Mouse (Mus musculus) G1E-ER4 (cell line): ENCODE results near the gene Klhl5. TPM values are rescaled to one million over a fixed set of nuclear protein-coding genes. Genes with fewer than 3 reads are reported as not detected.

Experiments used
- GATA1 ChIP-seq: IDR thresholded peaks from one replicate; pipeline ENCODE4 v1.8.0; 2012; ENCODE audit warnings: low read length, inconsistent platforms
- polyA plus RNA-seq: library from polyadenylated mRNA; stranded (reverse); fragments of >175 nt; gene quantifications from 2 replicates; pipeline ENCODE4 v1.2.3, GENCODE M21; 2012

Gene Klhl5
- polyA plus RNA-seq, 1 experiment, result not detected

DNA sequence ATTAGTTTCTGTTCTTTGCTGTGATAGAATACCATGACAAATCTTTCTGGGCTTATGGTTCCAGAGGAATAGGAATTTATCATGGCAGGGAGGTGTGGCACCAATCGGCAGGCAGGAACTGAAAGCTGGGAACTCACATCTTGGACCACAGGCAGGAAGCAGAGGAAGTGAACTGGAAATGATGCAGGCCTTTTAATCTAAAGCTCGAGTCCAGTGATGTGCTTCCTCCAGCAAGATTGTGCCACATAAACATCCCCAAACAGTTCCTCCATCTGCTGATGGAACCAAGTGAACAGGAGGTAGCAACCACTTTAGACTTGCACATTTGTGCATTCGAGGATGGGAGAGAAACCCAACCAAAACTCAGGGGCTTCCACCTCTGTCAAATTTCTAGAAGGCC is 12.6 kb downstream of the Klhl5 start:
- TF ChIP-seq GATA1, result no peak

- no peak for TF ChIP-seq GATA1
Measured at GRCm38 (mm10) chr5:65122616-65123015, 15.3 kb downstream of the Klhl5 start.

GRCm38 (mm10) chr5:65126137-65126536 is 18.8 kb downstream of the Klhl5 start:
- no peak for TF ChIP-seq GATA1

- TF ChIP-seq GATA1, result no peak
Measured at GRCm38 (mm10) chr5:65128481-65128880, 21.1 kb downstream of the Klhl5 start.

GRCm38 (mm10) chr5:65130528-65131210 is 23.3 kb downstream of the Klhl5 start:
- TF ChIP-seq GATA1, result no peak

DNA sequence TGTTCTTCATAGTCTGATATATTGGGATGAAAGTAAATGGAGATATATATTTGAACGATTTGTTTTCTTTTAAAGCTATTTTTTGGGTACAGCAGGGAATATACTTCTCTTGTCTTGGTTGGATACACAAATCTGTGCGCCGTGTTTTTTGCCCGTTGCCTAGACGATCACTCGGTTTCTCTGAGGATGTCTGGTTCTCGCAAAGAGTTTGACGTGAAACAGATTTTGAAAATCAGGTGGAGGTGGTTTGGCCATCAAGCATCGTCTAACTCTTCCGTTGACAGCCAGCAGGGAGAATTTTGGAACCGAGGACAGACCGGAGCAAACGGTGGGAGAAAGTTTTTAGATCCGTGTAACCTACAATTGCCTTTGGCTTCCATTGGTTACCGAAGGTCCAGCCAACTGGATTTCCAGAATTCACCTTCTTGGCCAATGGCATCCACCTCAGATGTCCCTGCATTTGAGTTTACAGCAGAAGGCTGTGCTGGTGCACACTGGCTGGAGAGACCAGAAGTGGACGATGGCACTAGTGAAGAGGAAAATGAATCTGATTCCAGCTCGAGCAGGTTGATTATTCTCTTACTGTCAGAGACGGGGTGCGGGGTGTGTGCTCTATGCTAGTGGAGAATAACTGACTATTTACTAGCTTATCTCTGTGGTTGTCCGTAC is 24.0 kb downstream of the Klhl5 start:
- TF ChIP-seq GATA1, result no peak

DNA sequence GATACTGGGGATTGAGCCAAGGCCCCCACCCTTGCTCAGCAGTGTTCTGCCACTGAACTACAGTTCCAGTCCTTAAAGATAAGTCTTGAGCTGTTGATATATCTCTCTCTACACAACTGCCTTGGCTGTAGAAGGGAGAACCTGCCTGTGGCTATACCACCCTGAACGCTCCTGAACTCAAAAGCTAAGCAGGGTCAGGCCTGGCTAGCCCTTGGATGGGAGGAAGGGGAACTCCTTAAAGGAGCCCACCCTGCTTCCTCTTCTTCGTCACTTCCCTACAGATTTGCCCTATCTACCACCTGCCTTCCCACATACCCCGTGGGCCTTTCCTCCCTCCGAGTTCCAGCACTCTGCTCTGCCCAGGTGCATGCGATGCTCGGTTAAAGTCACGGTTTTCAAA is 28.8 kb downstream of the Klhl5 start:
- TF ChIP-seq GATA1, result no peak

DNA sequence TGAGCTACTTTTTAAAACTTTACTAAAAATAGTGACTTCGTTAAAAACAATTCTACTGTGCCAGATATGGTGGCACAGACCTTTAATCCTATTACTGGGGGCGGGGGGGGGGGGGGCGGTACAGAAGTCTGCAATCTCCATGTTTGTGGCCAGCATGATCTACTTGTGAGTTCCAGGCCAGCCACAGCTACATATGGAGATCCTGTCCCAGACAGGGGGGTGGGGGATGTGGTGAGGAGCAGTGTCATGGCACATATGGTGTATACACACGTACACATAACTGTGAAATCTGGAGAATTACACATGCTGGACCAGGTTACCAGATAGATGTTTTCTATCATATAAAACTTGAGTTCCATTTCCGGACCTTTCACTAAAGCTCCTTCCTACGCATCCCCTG is 29.7 kb downstream of the Klhl5 start:
- no peak for TF ChIP-seq GATA1

GRCm38 (mm10) chr5:65141242-65141641 is 33.9 kb downstream of the Klhl5 start:
- no peak for TF ChIP-seq GATA1

DNA sequence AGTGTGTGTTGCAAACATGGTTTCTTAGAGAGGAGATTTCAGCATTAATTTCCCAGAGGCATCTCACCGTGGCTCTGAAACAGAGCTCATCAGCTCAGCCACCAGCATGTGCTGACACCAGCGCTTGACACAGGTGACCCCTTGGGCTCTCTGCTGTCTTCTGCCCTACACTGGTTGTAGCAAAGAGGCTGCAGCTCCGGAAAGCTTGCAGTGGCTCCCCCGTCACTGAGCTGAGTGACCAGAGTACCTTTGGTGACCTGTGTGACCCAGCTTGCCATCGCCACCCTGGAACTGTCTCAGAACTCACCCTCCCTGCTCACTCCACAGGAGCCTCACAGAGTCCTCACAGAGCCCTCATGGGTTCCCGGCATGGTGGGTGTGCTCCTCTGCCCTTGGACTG is 34.9 kb downstream of the Klhl5 start:
- TF ChIP-seq GATA1, result no peak

DNA sequence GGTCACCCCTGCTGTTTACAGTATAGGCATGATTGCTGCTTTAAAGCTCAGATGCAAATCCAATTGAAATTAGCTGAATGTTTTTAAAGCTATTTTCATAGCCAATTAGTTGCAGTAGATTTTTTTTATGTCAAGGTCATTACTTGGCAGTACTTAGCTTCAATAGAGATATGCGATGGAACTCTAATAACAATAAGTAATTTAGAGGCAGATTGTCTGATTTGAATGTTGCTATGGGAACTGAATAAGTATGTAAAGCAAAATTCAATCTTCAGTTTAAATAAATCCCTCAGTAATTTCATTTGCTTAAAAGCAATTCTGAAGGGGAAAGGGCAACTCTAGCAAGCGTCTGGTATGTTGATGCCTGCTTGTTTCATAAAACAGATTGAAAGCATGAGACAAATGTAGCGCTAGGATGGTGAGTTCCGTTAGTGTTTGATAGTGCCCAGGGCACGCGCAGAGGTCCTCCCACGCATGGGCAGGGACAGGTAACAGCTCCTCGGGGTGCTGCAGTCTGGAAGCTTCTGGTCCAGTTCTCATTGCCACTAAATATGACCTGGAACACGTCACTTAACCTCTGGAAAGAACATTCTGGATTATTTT is 38.3 kb downstream of the Klhl5 start:
- TF ChIP-seq GATA1, result no peak

DNA sequence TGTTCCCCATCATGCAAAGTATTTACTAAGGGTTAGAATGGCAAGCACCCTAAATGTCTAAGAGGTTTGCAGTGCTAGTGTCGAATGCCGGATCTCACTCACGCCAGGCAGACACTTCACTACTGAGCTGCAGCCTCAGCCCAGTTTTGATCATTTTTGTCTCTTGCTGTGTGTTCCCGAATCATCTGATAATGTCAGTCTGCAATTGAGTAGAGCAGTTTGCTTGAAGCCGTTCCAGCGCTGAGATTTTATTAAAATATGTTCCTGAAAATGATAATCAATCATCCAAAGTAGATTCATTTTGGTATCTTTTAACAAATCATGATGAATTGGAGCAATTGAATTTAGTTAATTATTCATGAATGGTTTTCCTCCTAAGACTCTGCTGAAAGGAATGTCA is 39.4 kb downstream of the Klhl5 start:
- TF ChIP-seq GATA1, result no peak

DNA sequence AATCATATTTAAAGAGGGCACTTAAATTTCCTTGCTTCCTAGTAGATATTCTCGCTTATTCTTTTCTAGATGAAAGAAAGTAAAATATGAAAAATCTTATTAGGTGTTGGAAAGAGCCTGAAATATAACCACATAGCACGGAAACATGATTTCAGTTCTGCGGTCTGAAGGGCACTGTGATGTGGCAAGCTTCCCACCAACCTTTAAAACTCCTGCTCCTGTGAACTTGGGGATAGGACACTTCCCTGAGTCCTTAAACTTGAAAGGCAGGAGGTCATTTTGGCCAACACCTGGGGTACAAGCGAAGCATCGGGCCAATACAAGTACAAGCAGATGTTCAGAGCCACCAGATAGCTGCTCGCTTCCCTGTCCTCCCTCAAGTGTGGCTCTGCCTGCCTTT is 42.4 kb downstream of the Klhl5 start:
- TF ChIP-seq GATA1, result no peak

GRCm38 (mm10) chr5:65150376-65150955 is 43.1 kb downstream of the Klhl5 start:
- TF ChIP-seq GATA1, result no peak

- no peak for TF ChIP-seq GATA1
Measured at GRCm38 (mm10) chr5:65151276-65151675, 43.9 kb downstream of the Klhl5 start.

- no peak for TF ChIP-seq GATA1
Measured at GRCm38 (mm10) chr5:65151767-65152166, 44.4 kb downstream of the Klhl5 start.

DNA sequence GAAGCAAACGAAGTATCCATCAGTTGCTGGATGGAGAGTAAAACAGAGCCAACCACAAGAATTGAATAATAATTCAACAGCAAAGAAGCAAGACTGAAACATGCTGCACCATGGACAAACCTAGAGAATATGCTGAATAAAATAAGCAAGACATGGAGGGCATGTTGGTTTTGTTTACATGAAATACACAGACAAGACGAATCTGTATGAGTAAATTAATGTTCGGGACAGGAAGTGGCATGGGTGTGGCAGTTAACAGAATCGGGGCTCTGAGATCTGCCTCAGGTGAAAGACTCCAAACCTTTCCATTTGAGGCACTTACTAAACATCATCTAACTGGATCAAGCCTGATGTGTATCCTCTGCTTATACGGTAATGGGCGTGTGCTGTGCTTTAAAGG is 46.9 kb downstream of the Klhl5 start:
- no peak for TF ChIP-seq GATA1

DNA sequence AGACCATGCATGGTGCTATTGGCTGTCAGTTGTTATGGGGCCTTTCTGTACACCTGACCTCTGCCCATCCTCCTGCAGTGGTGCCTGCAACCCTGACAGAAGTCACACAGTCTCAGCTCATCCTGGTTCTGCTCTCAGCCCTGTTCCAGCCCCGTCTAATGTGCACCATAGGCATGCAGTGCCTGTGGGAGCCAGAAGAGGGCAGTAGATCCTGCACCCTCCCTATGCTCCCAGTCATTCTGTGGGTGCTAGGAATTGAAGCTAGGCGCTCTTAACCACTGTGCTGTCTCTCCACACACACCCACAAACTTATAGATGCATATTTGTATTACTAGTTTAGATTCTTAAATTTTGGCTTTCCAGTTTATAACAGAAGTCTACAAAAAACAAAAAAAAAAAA is 49.5 kb downstream of the Klhl5 start:
- TF ChIP-seq GATA1, result no peak
